Mouse (Mus musculus): ENCODE results near the gene Myocos.

The Myocos gene

DNA sequence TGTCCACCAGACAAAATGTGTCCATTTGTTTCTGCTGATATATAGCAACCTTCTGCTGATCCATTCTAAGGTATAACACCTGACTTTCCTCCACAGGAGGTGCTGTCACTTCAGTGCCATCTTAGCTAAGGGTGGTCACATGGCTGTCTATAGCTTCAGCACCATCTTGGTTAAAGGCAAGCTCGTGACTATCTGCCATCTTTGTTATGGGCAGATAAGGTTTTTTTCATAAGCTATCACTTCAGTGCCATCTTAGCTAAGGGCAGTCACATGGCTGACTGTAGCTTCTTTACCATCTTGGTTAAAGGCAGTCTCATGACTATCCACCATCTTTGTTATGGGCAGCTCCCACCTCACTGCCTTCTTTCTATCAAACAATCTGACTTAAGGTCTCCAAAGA lies 42.5 kb downstream of the Myocos start:
- DNase-seq (ENCODE audit: low spot score): no peak

DNA sequence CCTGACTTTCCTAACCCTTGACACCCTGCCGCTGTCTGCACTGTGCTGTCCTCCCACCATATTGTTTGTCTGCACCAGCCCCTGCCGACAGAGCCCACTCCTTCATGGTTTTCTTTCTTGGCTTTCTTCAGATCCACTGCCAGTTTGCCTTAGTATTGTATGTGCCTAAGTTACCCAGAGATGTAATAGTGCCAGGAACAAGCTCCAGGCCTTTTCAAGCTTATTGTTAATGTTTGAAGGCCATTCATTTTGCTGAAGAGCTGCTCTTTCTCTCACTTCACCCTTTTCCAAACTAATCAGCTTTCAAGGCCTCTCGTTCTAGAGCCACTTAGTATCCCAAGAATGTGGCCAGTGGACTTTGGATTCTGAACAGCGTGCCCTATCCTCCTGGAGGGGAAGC lies 46.8 kb downstream of the Myocos start:
- DNase-seq (ENCODE audit: low spot score): no peak

GRCm38 (mm10) chr1:162609633-162610250 lies 48.3 kb downstream of the Myocos start:
- DNase-seq (ENCODE audit: low spot score): no peak

DNA sequence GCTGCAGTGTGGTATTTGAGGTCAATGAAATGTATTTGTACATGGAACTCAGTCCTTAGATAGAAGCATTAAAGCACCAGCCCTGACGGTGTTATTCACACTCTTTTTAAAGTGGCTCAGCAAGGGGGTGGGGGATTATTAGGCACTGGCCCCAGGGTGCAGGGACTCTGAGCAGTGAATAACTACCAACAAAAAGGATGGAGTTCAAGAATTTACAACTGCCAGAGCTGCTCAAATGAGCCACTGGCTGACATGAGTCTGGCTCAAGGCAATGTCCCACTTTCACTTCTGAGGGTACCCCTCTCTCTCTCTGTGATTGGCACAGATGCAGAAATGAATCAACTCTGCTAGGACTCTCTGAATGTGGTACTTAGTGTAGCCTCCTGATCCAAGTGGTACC lies 49.9 kb downstream of the Myocos start:
- DNase-seq (ENCODE audit: low spot score): no peak

DNA sequence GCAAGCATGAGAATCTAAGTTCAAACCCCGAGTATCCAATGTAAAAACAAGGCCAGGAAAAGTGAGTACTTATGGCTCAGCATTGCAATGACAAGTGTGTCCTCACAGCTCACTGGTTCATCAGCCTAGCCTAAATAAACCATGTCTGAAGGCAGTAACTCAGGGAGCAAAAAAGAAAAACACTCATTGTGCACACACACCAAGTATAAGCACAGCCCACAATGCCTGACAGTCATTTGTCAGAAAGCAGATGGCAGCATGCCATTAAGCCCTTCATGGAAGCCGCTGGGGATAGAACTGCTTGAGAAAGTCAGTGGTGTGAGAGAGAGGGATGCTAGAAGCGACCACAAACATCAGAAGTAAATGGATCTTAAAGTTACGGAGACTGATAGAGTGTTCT lies 56.7 kb downstream of the Myocos start:
- DNase-seq (ENCODE audit: low spot score): no peak

DNA sequence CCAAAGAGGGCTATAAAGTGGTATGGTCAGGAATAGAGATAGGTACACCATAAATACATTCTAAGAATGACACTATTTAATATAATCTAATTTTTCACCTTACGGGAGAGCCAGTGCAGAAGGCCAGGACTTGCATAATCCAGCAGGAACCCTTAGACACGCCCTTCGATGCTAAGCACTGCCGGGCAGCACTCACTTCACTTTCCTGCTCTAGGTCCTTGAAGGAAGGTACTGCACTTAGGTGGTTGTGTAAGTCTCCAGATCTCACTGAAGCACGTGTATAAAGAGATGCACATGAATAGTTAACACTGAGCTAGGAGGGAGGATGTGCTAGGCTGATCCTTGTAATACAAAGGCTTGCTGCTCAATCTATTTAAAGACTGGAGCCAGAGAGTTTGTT lies 58.4 kb downstream of the Myocos start:
- no peak for DNase-seq (ENCODE audit: low spot score)

DNA sequence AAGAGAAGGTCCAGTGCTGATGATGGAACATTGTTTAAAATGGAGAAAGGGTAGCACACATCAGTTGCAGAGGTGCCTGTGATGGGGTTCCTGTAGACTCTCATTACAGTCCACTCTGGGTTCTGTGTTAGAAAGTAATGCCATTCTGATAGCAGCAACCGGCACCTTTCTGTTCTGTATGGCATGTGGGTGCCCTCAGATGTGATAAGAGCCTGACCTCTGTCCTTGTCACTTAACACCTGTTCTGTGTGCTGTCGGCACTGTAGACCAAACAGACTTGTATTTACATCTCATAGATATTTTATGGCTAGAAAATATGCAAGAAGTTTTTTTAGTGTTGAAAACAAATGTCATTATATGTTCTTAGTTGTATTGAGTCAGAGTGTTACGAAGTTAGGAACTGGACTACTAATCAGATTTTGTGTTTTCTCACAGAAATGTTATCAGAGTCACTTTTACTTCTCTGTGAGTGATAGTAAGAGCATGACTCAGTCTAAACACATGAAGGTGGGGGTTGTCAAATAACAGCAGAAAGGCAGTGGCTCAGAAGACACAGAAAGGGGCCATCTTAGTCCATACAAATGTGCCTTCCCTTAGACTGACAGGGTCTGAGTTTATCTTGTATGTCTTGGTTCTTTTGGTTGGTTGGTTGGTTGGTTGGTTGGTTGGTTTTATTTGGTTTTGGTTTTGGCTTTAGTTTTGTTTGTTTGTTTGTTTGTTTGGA lies 60.5 kb downstream of the Myocos start:
- no peak for DNase-seq (ENCODE audit: low spot score)

Data from ovary, postnatal 14 days (tissue).